Mouse (Mus musculus) megakaryocyte, embryonic 14.5 days (primary cell): Measurements from ENCODE around the gene Exosc7.

Experiments
- FLI1 ChIP-seq: IDR thresholded peaks from 2 replicates; pipeline ENCODE4 v1.6.1; 2012; ENCODE audit warnings: low read length, inconsistent platforms, mixed read lengths
- GATA1 ChIP-seq: IDR thresholded peaks from 3 replicates; pipeline ENCODE4 v1.6.1; 2012; ENCODE audit warnings: mixed read lengths, low read length, inconsistent platforms, borderline replicate concordance

DNA sequence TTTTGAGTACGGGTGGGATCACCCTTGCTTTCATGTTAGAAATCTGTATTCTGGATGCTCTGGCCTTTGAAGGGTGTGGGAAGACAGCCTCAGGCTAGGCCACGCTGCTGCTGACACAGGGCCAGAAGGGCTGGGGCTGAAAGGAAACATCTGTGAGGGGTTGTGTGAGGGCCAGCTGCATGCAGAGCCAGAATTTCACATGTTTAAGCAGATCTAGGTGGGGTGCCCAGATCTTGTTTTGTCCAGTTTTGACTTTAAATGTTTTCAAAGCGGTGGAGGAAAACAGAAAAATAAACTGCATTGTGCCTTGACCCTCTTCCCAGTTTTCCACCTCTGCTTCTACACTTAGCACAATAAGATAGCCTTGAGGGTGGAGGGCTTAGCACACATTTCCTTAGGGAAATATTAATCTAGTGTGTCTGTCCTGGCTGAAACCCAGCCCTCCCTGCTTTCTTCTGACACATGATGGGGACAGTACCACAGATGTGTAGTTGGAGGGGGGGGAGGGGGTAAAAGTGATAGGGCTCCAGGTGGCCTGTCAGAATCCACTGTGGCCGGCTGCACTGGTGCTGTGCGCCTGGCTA lies 26.0 kb downstream of the Exosc7 start:
- TF ChIP-seq GATA1 (no peak), FLI1 (no peak)
